Mouse (Mus musculus) left cerebral cortex, postnatal 10 days (tissue): ENCODE results near the gene Cav1. TPM values are rescaled to one million over a fixed set of nuclear protein-coding genes. Genes with fewer than 3 reads are reported as not detected.

ENCODE experiments used
- DNase-seq, 2 experiments: peaks; one replicate each; pipeline ENCODE4 v3.0.0; 2021 to 2022; ENCODE audit warnings: low spot score in 2 of 2, mixed read lengths in 1 of 2; ENCODE audit errors: extremely low spot score in 1 of 2
- intact Hi-C: fragments of 180-260 bp; cut with DNase I; formaldehyde crosslinking; loops from one replicate; pipeline ENCODE4 v1.15.1; 2025
- total RNA-seq, 2 experiments: library from RNA; stranded (reverse); gene quantifications; 2 replicates each; pipeline ENCODE4 v1.2.3; 2021

The Cav1 gene
- total RNA-seq: 10 to 100 TPM; 25.7 to 26.7 TPM

- intact Hi-C loops: loop anchor here (5.0 kb wide), 1 partner anchor 194 kb away; no protein-coding TSS in a partner anchor
- DNase-seq: peak; percentile 57 to 86
Measured at GRCm38 (mm10) chr6:17305954-17306601, at the start of gene Cav1. TSS of gene Cav1 (plus strand) at chr6:17306335.

- DNase-seq: no peak
- intact Hi-C loops: no loop called here
Measured at GRCm38 (mm10) chr6:17258142-17258541, 48.0 kb upstream of the Cav1 start.

- no peak for DNase-seq
- intact Hi-C loops: no loop called here
Measured at GRCm38 (mm10) chr6:17258911-17259310, 47.2 kb upstream of the Cav1 start.

- intact Hi-C loops: no loop called here
- no peak for DNase-seq
Measured at GRCm38 (mm10) chr6:17262786-17263185, 43.3 kb upstream of the Cav1 start.

GRCm38 (mm10) chr6:17265043-17265442 is 41.1 kb upstream of the Cav1 start:
- DNase-seq: no peak
- intact Hi-C loops: no loop called here

GRCm38 (mm10) chr6:17266466-17266865 is 39.7 kb upstream of the Cav1 start:
- intact Hi-C loops: no loop called here
- no peak for DNase-seq

GRCm38 (mm10) chr6:17278366-17278765 is 27.8 kb upstream of the Cav1 start:
- DNase-seq: no peak
- intact Hi-C loops: no loop called here

- intact Hi-C loops: no loop called here
- peak; percentile 37 to 83 for DNase-seq
Measured at GRCm38 (mm10) chr6:17280939-17281756, 25.0 kb upstream of the Cav1 start, which contains the start of gene Cav2. TSS of gene Cav2 (plus strand) at chr6:17281185.

GRCm38 (mm10) chr6:17281757-17282092 is 24.4 kb upstream of the Cav1 start:
- intact Hi-C loops: no loop called here
- no peak for DNase-seq

- intact Hi-C loops: no loop called here
- DNase-seq: peak in 1 of 2 experiments; percentile 32
Measured at GRCm38 (mm10) chr6:17282159-17282558, 24.0 kb upstream of the Cav1 start.

- intact Hi-C loops: no loop called here
- DNase-seq: no peak
Measured at GRCm38 (mm10) chr6:17283834-17284233, 22.3 kb upstream of the Cav1 start.

GRCm38 (mm10) chr6:17286381-17286780 is 19.8 kb upstream of the Cav1 start:
- DNase-seq: no peak
- intact Hi-C loops: no loop called here

- DNase-seq: no peak
- intact Hi-C loops: no loop called here
Measured at GRCm38 (mm10) chr6:17295116-17295515, 11.0 kb upstream of the Cav1 start.

- intact Hi-C loops: loop anchor here (5.0 kb wide), 1 partner anchor 194 kb away; no protein-coding TSS in a partner anchor
- DNase-seq: peak in 1 of 2 experiments; percentile 26
Measured at GRCm38 (mm10) chr6:17306602-17307325, 629 bp downstream of the Cav1 start.

GRCm38 (mm10) chr6:17307461-17308115 is 1.5 kb downstream of the Cav1 start:
- peak in 1 of 2 experiments; percentile 81 for DNase-seq
- intact Hi-C loops: loop anchor here (5.0 kb wide), 1 partner anchor 195 kb away; no protein-coding TSS in a partner anchor

GRCm38 (mm10) chr6:17308661-17309060 is 2.5 kb downstream of the Cav1 start:
- no peak for DNase-seq
- intact Hi-C loops: loop anchor here (5.0 kb wide), 1 partner anchor 196 kb away; no protein-coding TSS in a partner anchor

GRCm38 (mm10) chr6:17309260-17309659 is 3.1 kb downstream of the Cav1 start:
- no peak for DNase-seq

GRCm38 (mm10) chr6:17314241-17314640 is 8.1 kb downstream of the Cav1 start:
- intact Hi-C loops: no loop called here
- no peak for DNase-seq

More at GRCm38 (mm10) chr6:17309260-17309659, 3.1 kb downstream of the Cav1 start:
- intact Hi-C loops: loop anchor here (5.0 kb wide), 1 partner anchor 197 kb away; no protein-coding TSS in a partner anchor
